Mouse (Mus musculus): ENCODE data around the gene Spaar.

GRCm38 (mm10) chr4:43700707-43701106 lies 29.1 kb upstream of the Spaar start, which contains the start of gene Olfr70:
- no peak for TF ChIP-seq MAFK (IDR thresholded peaks at IDR 0.05; ENCODE audit: borderline replicate concordance, low read depth, low read length)
- TF ChIP-seq UBTF (IDR thresholded peaks at IDR 0.05; ENCODE audit: borderline replicate concordance, insufficient read depth, low read depth, low read length), result no peak
- TF ChIP-seq CTCF (IDR thresholded peaks at IDR 0.05 in 2 of 3, conservative IDR thresholded peaks at IDR 0.05 in 1 of 3; ENCODE audit: control insufficient read depth in 1 of 3, insufficient read depth in 1 of 3, low read depth in 2 of 3, low read length in 3 of 3, poor library complexity in 1 of 3, severe bottlenecking in 1 of 3), result no peak
- no peak for TF ChIP-seq USF2 (IDR thresholded peaks at IDR 0.05; ENCODE audit: borderline replicate concordance in 1 of 2, insufficient read depth in 1 of 2, low read depth in 1 of 2, low read length in 2 of 2)
- no peak for TF ChIP-seq MYC (IDR thresholded peaks at IDR 0.05; ENCODE audit: low read depth, low read length)
- no peak for TF ChIP-seq SIN3A (IDR thresholded peaks at IDR 0.05; ENCODE audit: low read length)
- TF ChIP-seq GATA1 (IDR thresholded peaks at IDR 0.05; ENCODE audit: low read depth, low read length), result no peak
- TF ChIP-seq MAZ (IDR thresholded peaks at IDR 0.05; ENCODE audit: low read depth, low read length), result no peak
- no peak for TF ChIP-seq E2F4 (IDR thresholded peaks at IDR 0.05; ENCODE audit: borderline replicate concordance, low read depth, low read length)
- TF ChIP-seq POLR2A (IDR thresholded peaks at IDR 0.05; ENCODE audit: control insufficient read depth in 1 of 2, insufficient read depth in 1 of 2, low read depth in 1 of 2, low read length in 2 of 2, poor library complexity in 1 of 2), result no peak
- TF ChIP-seq TAL1 (IDR thresholded peaks at IDR 0.05; ENCODE audit: low read length), result no peak
- no peak for TF ChIP-seq ETS1 (IDR thresholded peaks at IDR 0.05; ENCODE audit: low read depth, low read length)
- TF ChIP-seq GABPA (IDR thresholded peaks at IDR 0.05; ENCODE audit: low read depth, low read length), result no peak
